24 mouse cellular contexts compared by ENCODE assay signal in genomic region chr11:115247240-115247639, GRCm38 (mm10). TPM values are rescaled to one million over a fixed set of nuclear protein-coding genes. Genes with fewer than 3 reads are reported as not detected.
DNase-seq lines count a peak whose midpoint lies in the region; TF ChIP-seq lines count a peak whose summit lies in the region.
"Had no signal": no experiment of that assay in that cellular context is flagged by ENCODE, and none has a peak within 500 bp of the region (broad histone marks: within the 10 kb centered on the region; RNA-seq: fewer than 3 reads in every experiment).

No protein-coding gene starts in this region.

- TF ChIP-seq RAD21 in CH12.LX (IDR thresholded peaks at IDR 0.05; ENCODE audit: low read depth, low read length), result no peak

- WGBS in heart, embryonic 10.5 days, result 17% methylated on average over 3 of the region's 3 CpGs

- TF ChIP-seq CTCF in CH12.LX (conservative IDR thresholded peaks at IDR 0.05 in 1 of 2, IDR thresholded peaks at IDR 0.05 in 1 of 2; ENCODE audit: low read depth in 2 of 2, low read length in 2 of 2), result no peak

- H3K4me3 ChIP-seq in heart, embryonic 10.5 days, result peak overlapping the region; percentile 6; the same call in 1 of the 2 replicates
- no peak overlapping the region for H3K4me3 ChIP-seq in CH12.LX (replicated peaks in 1 of 3; ENCODE audit: low read depth in 2 of 3, low read length in 2 of 3, poor library complexity in 1 of 3)
- H3K4me3 ChIP-seq: embryonic facial prominence, embryonic 10.5 days; forebrain, embryonic 13.5 days; gastrocnemius, adult 2 months; heart, embryonic 15.5 days had no signal

- no peaks in the 10 kb centered on the region for H3K79me2 ChIP-seq in CH12.LX (replicated peaks; ENCODE audit: control insufficient read depth, extremely low read depth, insufficient read depth, poor library complexity, severe bottlenecking)

- peaks cover 82% of the 10 kb centered on the region for H3K27me3 ChIP-seq in heart, embryonic 10.5 days (ENCODE audit: insufficient read depth, poor library complexity, severe bottlenecking)
- H3K27me3 ChIP-seq in CH12.LX (replicated peaks), result no peaks in the 10 kb centered on the region

- no peak overlapping the region for H3K27ac ChIP-seq in heart, embryonic 10.5 days
- peak overlapping the region; percentile 69 for H3K27ac ChIP-seq in CH12.LX (ENCODE audit: insufficient read depth, low read depth)
- H3K27ac ChIP-seq: embryonic facial prominence, embryonic 10.5 days; forebrain, embryonic 13.5 days; gastrocnemius, adult 2 months; heart, embryonic 15.5 days; hindbrain, embryonic 14.5 days had no signal

- dilution Hi-C loops in CH12.LX (cut with MboI; ENCODE audit: extremely low pct_ligation_motif_present, extremely low pct_unique_long_range_greater_than_20kb, low sequenced_read_pairs), result no loop called here

- peaks cover 19% of the 10 kb centered on the region; the same call in 1 of the 2 replicates for H3K36me3 ChIP-seq in heart, embryonic 10.5 days
- peaks cover 22 to 42% of the 10 kb centered on the region in 2 experiments for H3K36me3 ChIP-seq in CH12.LX (replicated peaks in 1 of 2; ENCODE audit: control insufficient read depth in 1 of 2, insufficient read depth in 1 of 2, low read length in 1 of 2)

- H3K9ac ChIP-seq in CH12.LX (ENCODE audit: insufficient read depth, low read depth), result 0 out of 2 replicates have a peak overlapping the region, but pooled peaks have one; percentile 14
- H3K9ac ChIP-seq: forebrain, embryonic 13.5 days; forebrain, postnatal 0 days; heart, embryonic 15.5 days; hindbrain, embryonic 14.5 days had no signal

- TF ChIP-seq EP300 in CH12.LX (IDR thresholded peaks at IDR 0.05; ENCODE audit: low read length), result peak; percentile 44; the same call in 1 of the 2 replicates

- H3K9me3 ChIP-seq in heart, embryonic 10.5 days, result no peaks in the 10 kb centered on the region
- H3K9me3 ChIP-seq in CH12.LX (replicated peaks; ENCODE audit: low read length), result peaks cover 10% of the 10 kb centered on the region
- H3K9me3 ChIP-seq: embryonic facial prominence, embryonic 10.5 days; forebrain, embryonic 13.5 days; heart, embryonic 15.5 days had no signal

- TF ChIP-seq POLR2A in CH12.LX (IDR thresholded peaks at IDR 0.05; ENCODE audit: low read depth, low read length), result no peak

- peak overlapping the region; percentile 68 for H3K4me2 ChIP-seq in CH12.LX (ENCODE audit: insufficient read depth, low read depth, poor library complexity, severe bottlenecking)
- H3K4me2 ChIP-seq: forebrain, embryonic 13.5 days; heart, embryonic 11.5 days; heart, embryonic 15.5 days; hindbrain, embryonic 14.5 days had no signal

- peaks cover 70% of the 10 kb centered on the region for H3K4me1 ChIP-seq in heart, embryonic 10.5 days
- H3K4me1 ChIP-seq in CH12.LX (ENCODE audit: control insufficient read depth in 1 of 2, insufficient read depth in 2 of 2), result peaks cover 22 to 33% of the 10 kb centered on the region in 2 experiments

- no peak for DNase-seq in heart, embryonic 10.5 days (ENCODE audit: low spot score)
- no peak for DNase-seq in heart, adult 18-20 months
- DNase-seq in CH12.LX (ENCODE audit: extremely low read depth) (peak; percentile 48), MN1 (ENCODE audit: low spot score) (peak; percentile 71)
- peak; percentile 65 for DNase-seq in retina, embryonic 14.5 days (ENCODE audit: low spot score)
- DNase-seq in yolk sac, embryonic 10.5 days (ENCODE audit: low spot score), result no peak
- no peak for DNase-seq in thymus, postnatal 10 days (ENCODE audit: low spot score in 2 of 2)
- DNase-seq: adrenal gland, adult 2 months; adrenal gland, postnatal 25 days; cerebellum, adult 11 months; cerebellum, adult 9-10 months; forebrain, postnatal 0 days; gastrocnemius, adult 2 months; gastrocnemius, postnatal 36 days; heart, adult 11 months; heart, postnatal 14 days had no signal

- in situ Hi-C loops in CH12.LX (cut with MboI; ENCODE audit: low pct_ligation_motif_present, low pct_unique_long_range_greater_than_20kb, low sequenced_read_pairs), result loop anchor here (5.0 kb wide), 1 partner anchor 55 kb away; no protein-coding TSS in a partner anchor

TF ChIP-seq in CH12.LX, 34 proteins besides CTCF, POLR2A, EP300 and RAD21 (continues in another document):
- TF ChIP-seq HCFC1 (IDR thresholded peaks at IDR 0.05; ENCODE audit: low read depth, low read length), result no peak
- TF ChIP-seq ETS1 (conservative IDR thresholded peaks at IDR 0.05; ENCODE audit: low read depth, low read length), result peak; percentile 53
- no peak for TF ChIP-seq MXI1 (IDR thresholded peaks at IDR 0.05; ENCODE audit: low read depth, low read length)
- TF ChIP-seq CHD2 (IDR thresholded peaks at IDR 0.05; ENCODE audit: low read length), result peak; percentile 59; the same call in 1 of the 2 replicates
- no peak for TF ChIP-seq MAFK (IDR thresholded peaks at IDR 0.05; ENCODE audit: insufficient replicate concordance, low read length)
- TF ChIP-seq CHD1 (IDR thresholded peaks at IDR 0.05; ENCODE audit: low read depth, low read length), result no peak
- TF ChIP-seq ZNF384 (IDR thresholded peaks at IDR 0.05; ENCODE audit: low read depth, low read length), result peak; percentile 86
- TF ChIP-seq JUND (conservative IDR thresholded peaks at IDR 0.05; ENCODE audit: low read depth, low read length), result no peak
- no peak for TF ChIP-seq SMC3 (IDR thresholded peaks at IDR 0.05; ENCODE audit: low read depth, low read length)
- TF ChIP-seq UBTF (IDR thresholded peaks at IDR 0.05; ENCODE audit: low read depth, low read length), result no peak
- no peak for TF ChIP-seq ZKSCAN1 (IDR thresholded peaks at IDR 0.05; ENCODE audit: borderline replicate concordance, low read depth, low read length)
- TF ChIP-seq NRF1 (IDR thresholded peaks at IDR 0.05; ENCODE audit: low read depth, low read length), result no peak
- 0 out of 2 replicates have a peak, but pooled peaks have one; percentile 8 for TF ChIP-seq MAZ (IDR thresholded peaks at IDR 0.05; ENCODE audit: low read depth, low read length)
- peak; percentile 51 for TF ChIP-seq BHLHE40 (IDR thresholded peaks at IDR 0.05; ENCODE audit: low read depth, low read length)
- 0 out of 2 replicates have a peak, but pooled peaks have one; percentile 23 for TF ChIP-seq KAT2A (IDR thresholded peaks at IDR 0.05; ENCODE audit: insufficient replicate concordance, low read length)
- TF ChIP-seq TBP (conservative IDR thresholded peaks at IDR 0.05; ENCODE audit: low read depth, low read length), result no peak
- peak; percentile 62 for TF ChIP-seq MEF2A (IDR thresholded peaks at IDR 0.05; ENCODE audit: borderline replicate concordance, low read depth, low read length)
- peak; percentile 41; the same call in 1 of the 2 replicates for TF ChIP-seq MAX (IDR thresholded peaks at IDR 0.05; ENCODE audit: low read length)
- no peak for TF ChIP-seq ZMIZ1 (IDR thresholded peaks at IDR 0.05; ENCODE audit: low read depth, low read length)
- TF ChIP-seq USF1 (IDR thresholded peaks at IDR 0.05; ENCODE audit: low read depth, low read length), result no peak
- TF ChIP-seq NELFE (IDR thresholded peaks at IDR 0.05; ENCODE audit: low read depth, low read length), result no peak
- TF ChIP-seq IRF4 (IDR thresholded peaks at IDR 0.05; ENCODE audit: low read depth, low read length), result peak; percentile 39; the same call in 1 of the 2 replicates
- 0 out of 2 replicates have a peak, but pooled peaks have one; percentile 24 for TF ChIP-seq TCF12 (IDR thresholded peaks at IDR 0.05; ENCODE audit: low read depth, low read length)
- TF ChIP-seq PAX5 (IDR thresholded peaks at IDR 0.05; ENCODE audit: low read length), result no peak
- no peak for TF ChIP-seq ZC3H11A (IDR thresholded peaks at IDR 0.05; ENCODE audit: low read depth, low read length)
- TF ChIP-seq E2F4 (IDR thresholded peaks at IDR 0.05; ENCODE audit: insufficient replicate concordance, low read depth, low read length), result no peak
- TF ChIP-seq ELF1 (IDR thresholded peaks at IDR 0.05; ENCODE audit: low read depth, low read length), result peak; percentile 25; the same call in 1 of the 2 replicates
- no peak for TF ChIP-seq GABPA (IDR thresholded peaks at IDR 0.05; ENCODE audit: insufficient replicate concordance, low read depth, low read length)
- TF ChIP-seq MYC (IDR thresholded peaks at IDR 0.05; ENCODE audit: low read depth, low read length), result no peak
- TF ChIP-seq USF2 (conservative IDR thresholded peaks at IDR 0.05; ENCODE audit: low read depth, low read length), result no peak
- no peak for TF ChIP-seq RCOR1 (conservative IDR thresholded peaks at IDR 0.05; ENCODE audit: low read depth, low read length)

RNA-seq across cellular contexts. Expression of gene Grin2c, which starts 19.8 kb away (rescaled TPM):
- 0.23 and 0.65 TPM in 2 replicates for polyA plus RNA-seq in heart, embryonic 10.5 days (2016; fragmentation: Nextera tagmentation; extraction: Ambion mirVana)
- total RNA-seq in heart, adult 18-20 months (2021), result under 1 TPM; 0.27 to 0.41 TPM
- 0.04 TPM in 1 of 2 replicates, not detected in the other for total RNA-seq in CH12.LX (2012; rRNA removed)
- total RNA-seq in CH12.LX (2014; rRNA removed), result not detected in 2 replicates
- polyA plus RNA-seq in CH12.LX (2012; ENCODE audit: insufficient read length, low read depth), result not detected in 2 replicates
- total RNA-seq: gastrocnemius, postnatal 36 days; hematopoietic stem cell, adult 5-6 weeks had no signal
- polyA plus RNA-seq: C2C12; embryonic facial prominence, embryonic 14.5 days; forebrain, embryonic 13.5 days had no signal

RNA-seq across cellular contexts. Expression of gene Fdxr, which starts 29.6 kb away (rescaled TPM):
- 14.3 and 16.5 TPM in 2 replicates for polyA plus RNA-seq in heart, embryonic 10.5 days (2016; fragmentation: Nextera tagmentation; extraction: Ambion mirVana)
- 10 to 100 TPM in 1 of 2 experiments, 1 to 10 TPM in 1; 9.8 to 10.1 TPM for total RNA-seq in heart, adult 18-20 months (2021)
- total RNA-seq in CH12.LX (2012; rRNA removed) (62.2 and 63.3 TPM in 2 replicates), CH12.LX (2014; rRNA removed) (40.9 and 43.8 TPM in 2 replicates)
- polyA plus RNA-seq in CH12.LX (2012; ENCODE audit: insufficient read length, low read depth), result 58.6 and 62.1 TPM in 2 replicates

RNA-seq across cellular contexts. Expression of gene Fads6, which starts 50.2 kb away (rescaled TPM):
- 0.64 and 1.3 TPM in 2 replicates for polyA plus RNA-seq in heart, embryonic 10.5 days (2016; fragmentation: Nextera tagmentation; extraction: Ambion mirVana)
- total RNA-seq in heart, adult 18-20 months (2021), result 1 to 10 TPM; 2.2 to 2.4 TPM
- total RNA-seq in CH12.LX (2012; rRNA removed) (6.9 and 8.5 TPM in 2 replicates), CH12.LX (2014; rRNA removed) (0.11 and 0.30 TPM in 2 replicates)
- 0.56 and 0.63 TPM in 2 replicates for polyA plus RNA-seq in CH12.LX (2012; ENCODE audit: insufficient read length, low read depth)

RNA-seq across cellular contexts. Expression of gene Nat9, which starts 59.6 kb away (rescaled TPM):
- polyA plus RNA-seq in heart, embryonic 10.5 days (2016; fragmentation: Nextera tagmentation; extraction: Ambion mirVana), result 15.8 and 17.0 TPM in 2 replicates
- 10 to 100 TPM; 20.7 to 25.1 TPM for total RNA-seq in heart, adult 18-20 months (2021)
- total RNA-seq in CH12.LX (2012; rRNA removed) (51.7 and 74.0 TPM in 2 replicates), CH12.LX (2014; rRNA removed) (20.7 and 30.6 TPM in 2 replicates)
- polyA plus RNA-seq in CH12.LX (2012; ENCODE audit: insufficient read length, low read depth), result 24.1 and 34.0 TPM in 2 replicates

RNA-seq across cellular contexts. Expression of gene Otop2, which starts 59.7 kb away (rescaled TPM):
- polyA plus RNA-seq in heart, embryonic 10.5 days (2016; fragmentation: Nextera tagmentation; extraction: Ambion mirVana), result not detected in 2 replicates
- total RNA-seq in heart, adult 18-20 months (2021), result not detected
- total RNA-seq in CH12.LX (2012; rRNA removed) (not detected in 2 replicates), CH12.LX (2014; rRNA removed) (not detected in 2 replicates)
- polyA plus RNA-seq in CH12.LX (2012; ENCODE audit: insufficient read length, low read depth), result not detected in 2 replicates
- total RNA-seq: adrenal gland, adult 2 months; adrenal gland, postnatal 25 days; forebrain, postnatal 0 days; gastrocnemius, adult 2 months; gastrocnemius, postnatal 36 days; heart, postnatal 14 days; hematopoietic stem cell, adult 5-6 weeks had no signal
- polyA plus RNA-seq: adrenal gland, adult 2 months; C2C12; embryonic facial prominence, embryonic 10.5 days; embryonic facial prominence, embryonic 14.5 days; forebrain, embryonic 13.5 days; heart, embryonic 11.5 days; heart, embryonic 15.5 days had no signal

Comparison
In these comparisons a context has a peak if more than half of its experiments do, and no peak if none do; other contexts are left out.
1. DNase-seq: peak in CH12.LX (single experiment), MN1 (single experiment) and retina, embryonic 14.5 days (single experiment); none in heart, embryonic 10.5 days (single experiment), heart, adult 18-20 months (0 of 2), yolk sac, embryonic 10.5 days (single experiment) and thymus, postnatal 10 days (0 of 2).